Mouse (Mus musculus): ENCODE results near the gene Lmntd1. TPM values are rescaled to one million over a fixed set of nuclear protein-coding genes. Genes with fewer than 3 reads are reported as not detected.

Gene Lmntd1
- polyA plus RNA-seq, 1 experiment from 2014 or later: 1.3 TPM

DNA sequence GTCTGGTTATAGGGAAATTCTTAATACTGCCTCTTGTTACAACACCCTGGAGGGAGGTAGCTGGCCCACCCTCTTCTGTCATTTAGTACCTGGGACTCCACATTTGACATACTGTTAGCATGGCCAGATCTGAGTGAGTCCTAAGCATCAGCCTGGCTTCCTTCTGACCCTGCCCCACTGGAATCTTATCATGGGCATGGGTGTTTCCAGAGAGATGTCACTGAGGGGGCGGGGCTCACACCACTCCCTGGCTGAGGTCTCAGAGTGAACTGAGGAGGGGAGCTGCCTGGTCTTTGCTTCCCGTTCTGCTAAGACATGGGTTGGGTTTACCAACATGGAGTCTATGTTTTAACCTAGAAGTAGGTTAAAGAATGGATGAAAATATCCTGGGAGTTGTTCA lies 37.9 kb upstream of the Lmntd1 start:
- WGBS: 88% methylated on average over 2 of the region's 2 CpGs
- ATAC-seq (ENCODE audit: low FRiP score, low TSS enrichment) (no peak), DNase-seq (no peak)
- Histone ChIP-seq H3K27ac (replicated peaks; ENCODE audit: low read depth, low read length) (no peak overlapping the region), H3K36me3 (ENCODE audit: control insufficient read depth, insufficient read depth, low read length) (no peaks in the 10 kb centered on the region), H3K4me3 (replicated peaks; ENCODE audit: low read depth, low read length) (no peak overlapping the region), H3K9me3 (ENCODE audit: control insufficient read depth, low read length) (no peaks in the 10 kb centered on the region), H3K9ac (replicated peaks; ENCODE audit: low read length) (no peak overlapping the region), H3K4me1 (ENCODE audit: control insufficient read depth, insufficient read depth, low read length) (peaks cover 9% of the 10 kb centered on the region; the same call in 1 of the 2 replicates), H3K4me2 (ENCODE audit: low read length) (no peak overlapping the region), H3K27me3 (ENCODE audit: control insufficient read depth, insufficient read depth, low read length) (no peaks in the 10 kb centered on the region)

GRCm38 (mm10) chr6:145640971-145641506 lies 26.9 kb upstream of the Lmntd1 start:
- Histone ChIP-seq H3K4me1 (ENCODE audit: control insufficient read depth, insufficient read depth, low read length) (no peaks in the 10 kb centered on the region), H3K9ac (replicated peaks; ENCODE audit: low read length) (no peak overlapping the region), H3K36me3 (ENCODE audit: control insufficient read depth, insufficient read depth, low read length) (no peaks in the 10 kb centered on the region), H3K9me3 (ENCODE audit: control insufficient read depth, low read length) (0 out of 2 replicates have a peak, but pooled peaks cover 3% of the 10 kb centered on the region), H3K27me3 (ENCODE audit: control insufficient read depth, insufficient read depth, low read length) (no peaks in the 10 kb centered on the region), H3K27ac (replicated peaks; ENCODE audit: low read depth, low read length) (no peak overlapping the region), H3K4me3 (replicated peaks; ENCODE audit: low read depth, low read length) (no peak overlapping the region), H3K4me2 (ENCODE audit: low read length) (no peak overlapping the region)
- DNase-seq (no peak), ATAC-seq (ENCODE audit: low FRiP score, low TSS enrichment) (no peak)
- WGBS: 91% methylated on average over 4 of the region's 4 CpGs

DNA sequence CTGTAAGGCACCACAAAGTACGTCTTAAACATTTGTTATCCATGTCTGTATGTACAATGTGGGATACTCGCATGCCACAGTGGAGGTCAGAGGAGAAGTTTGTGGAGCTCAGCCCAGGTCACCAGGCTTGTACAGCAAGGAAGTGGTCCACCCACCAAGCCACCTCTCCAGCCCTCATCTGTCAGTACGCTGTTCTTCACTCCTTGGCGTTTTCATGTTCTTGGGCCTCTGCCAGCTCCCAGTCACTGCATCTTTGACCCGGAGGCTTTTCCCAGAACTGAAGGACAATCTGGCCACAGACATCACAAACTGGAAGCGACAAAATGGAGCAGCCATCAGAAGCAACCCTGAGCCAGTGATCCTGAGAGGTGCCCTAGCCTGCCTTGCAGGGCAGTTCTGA lies 24.1 kb upstream of the Lmntd1 start:
- ATAC-seq (ENCODE audit: low FRiP score, low TSS enrichment) (no peak), DNase-seq (no peak)
- no peak overlapping the region for H3K27ac ChIP-seq (replicated peaks; ENCODE audit: low read depth, low read length)
- H3K4me2 ChIP-seq (ENCODE audit: low read length): no peak overlapping the region
- 0 out of 2 replicates have a peak, but pooled peaks cover 3% of the 10 kb centered on the region for H3K9me3 ChIP-seq (ENCODE audit: control insufficient read depth, low read length)
- WGBS: 81% methylated on average over 6 of the region's 6 CpGs
- H3K4me3 ChIP-seq (replicated peaks; ENCODE audit: low read depth, low read length): no peak overlapping the region
- H3K9ac ChIP-seq (replicated peaks; ENCODE audit: low read length): no peak overlapping the region
- H3K4me1 ChIP-seq (ENCODE audit: control insufficient read depth, insufficient read depth, low read length): no peaks in the 10 kb centered on the region
- H3K36me3 ChIP-seq (ENCODE audit: control insufficient read depth, insufficient read depth, low read length): no peaks in the 10 kb centered on the region
- H3K27me3 ChIP-seq (ENCODE audit: control insufficient read depth, insufficient read depth, low read length): no peaks in the 10 kb centered on the region

DNA sequence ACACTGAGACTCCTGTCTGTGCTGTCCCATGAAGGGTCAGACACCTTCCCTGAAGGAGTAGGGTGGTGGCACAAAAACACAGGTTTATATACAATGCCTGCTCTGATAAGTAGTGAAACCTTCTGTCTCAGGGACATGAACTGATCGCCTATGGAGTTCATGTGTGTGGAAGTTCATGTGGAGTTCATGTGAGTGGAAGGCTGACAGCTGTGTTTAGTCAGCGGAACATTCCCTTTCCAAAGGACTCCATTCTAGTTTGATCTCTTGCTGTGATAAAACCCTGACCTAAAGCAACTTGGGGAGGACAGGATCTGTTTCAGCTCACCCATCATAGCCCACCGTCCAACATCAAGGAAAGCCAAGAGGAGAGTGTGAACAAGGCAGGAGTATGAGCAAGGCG lies 22.6 kb upstream of the Lmntd1 start:
- Histone ChIP-seq H3K4me1 (ENCODE audit: control insufficient read depth, insufficient read depth, low read length) (no peaks in the 10 kb centered on the region), H3K27me3 (ENCODE audit: control insufficient read depth, insufficient read depth, low read length) (no peaks in the 10 kb centered on the region), H3K9me3 (ENCODE audit: control insufficient read depth, low read length) (0 out of 2 replicates have a peak, but pooled peaks cover 3% of the 10 kb centered on the region), H3K27ac (replicated peaks; ENCODE audit: low read depth, low read length) (no peak overlapping the region), H3K36me3 (ENCODE audit: control insufficient read depth, insufficient read depth, low read length) (no peaks in the 10 kb centered on the region), H3K4me2 (ENCODE audit: low read length) (no peak overlapping the region), H3K9ac (replicated peaks; ENCODE audit: low read length) (no peak overlapping the region), H3K4me3 (replicated peaks; ENCODE audit: low read depth, low read length) (no peak overlapping the region)
- DNase-seq: no peak
- 80% methylated on average over 4 of the region's 4 CpGs for WGBS
- no peak for ATAC-seq (ENCODE audit: low FRiP score, low TSS enrichment)

GRCm38 (mm10) chr6:145634454-145634853 lies 20.3 kb upstream of the Lmntd1 start:
- H3K27me3 ChIP-seq (ENCODE audit: control insufficient read depth, insufficient read depth, low read length): no peaks in the 10 kb centered on the region
- H3K4me3 ChIP-seq (replicated peaks; ENCODE audit: low read depth, low read length): no peak overlapping the region
- H3K4me1 ChIP-seq (ENCODE audit: control insufficient read depth, insufficient read depth, low read length): no peaks in the 10 kb centered on the region
- no peak for DNase-seq
- ATAC-seq (ENCODE audit: low FRiP score, low TSS enrichment): no peak
- no peaks in the 10 kb centered on the region for H3K36me3 ChIP-seq (ENCODE audit: control insufficient read depth, insufficient read depth, low read length)
- no peak overlapping the region for H3K9ac ChIP-seq (replicated peaks; ENCODE audit: low read length)
- H3K9me3 ChIP-seq (ENCODE audit: control insufficient read depth, low read length): no peaks in the 10 kb centered on the region
- 95% methylated on average over 2 of the region's 2 CpGs for WGBS
- no peak overlapping the region for H3K27ac ChIP-seq (replicated peaks; ENCODE audit: low read depth, low read length)
- no peak overlapping the region for H3K4me2 ChIP-seq (ENCODE audit: low read length)

DNA sequence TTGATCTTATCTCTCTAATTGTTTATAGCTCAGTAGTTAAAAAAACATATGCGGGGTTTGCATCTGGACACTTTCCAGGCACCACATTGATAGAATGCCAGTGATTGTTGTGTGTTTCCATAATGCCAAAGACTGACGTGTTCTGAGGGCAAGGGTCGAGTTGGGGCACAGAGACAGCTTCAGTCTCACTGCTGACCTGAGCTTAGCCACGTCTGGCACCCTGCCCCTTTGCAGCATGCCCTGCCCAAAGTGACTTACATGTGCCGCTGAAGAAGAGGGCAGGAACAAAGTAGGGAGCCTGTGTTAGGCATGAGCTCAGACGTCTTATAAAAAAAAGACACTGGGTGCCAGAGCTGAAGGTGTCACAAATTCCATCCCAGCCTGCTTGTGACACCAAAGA lies 16.1 kb upstream of the Lmntd1 start:
- Histone ChIP-seq H3K9me3 (ENCODE audit: control insufficient read depth, low read length) (no peaks in the 10 kb centered on the region), H3K4me3 (replicated peaks; ENCODE audit: low read depth, low read length) (no peak overlapping the region), H3K27me3 (ENCODE audit: control insufficient read depth, insufficient read depth, low read length) (no peaks in the 10 kb centered on the region), H3K4me2 (ENCODE audit: low read length) (no peak overlapping the region), H3K9ac (replicated peaks; ENCODE audit: low read length) (no peak overlapping the region), H3K4me1 (ENCODE audit: control insufficient read depth, insufficient read depth, low read length) (no peaks in the 10 kb centered on the region), H3K36me3 (ENCODE audit: control insufficient read depth, insufficient read depth, low read length) (no peaks in the 10 kb centered on the region), H3K27ac (replicated peaks; ENCODE audit: low read depth, low read length) (no peak overlapping the region)
- 66% methylated on average over 6 of the region's 6 CpGs for WGBS
- DNase-seq (no peak), ATAC-seq (ENCODE audit: low FRiP score, low TSS enrichment) (no peak)

- 95% methylated on average over 4 of the region's 4 CpGs for WGBS
- no peak overlapping the region for H3K9ac ChIP-seq (replicated peaks; ENCODE audit: low read length)
- H3K4me1 ChIP-seq (ENCODE audit: control insufficient read depth, insufficient read depth, low read length): no peaks in the 10 kb centered on the region
- H3K27me3 ChIP-seq (ENCODE audit: control insufficient read depth, insufficient read depth, low read length): no peaks in the 10 kb centered on the region
- DNase-seq: no peak
- ATAC-seq (ENCODE audit: low FRiP score, low TSS enrichment): no peak
- no peaks in the 10 kb centered on the region for H3K9me3 ChIP-seq (ENCODE audit: control insufficient read depth, low read length)
- H3K27ac ChIP-seq (replicated peaks; ENCODE audit: low read depth, low read length): no peak overlapping the region
- no peaks in the 10 kb centered on the region for H3K36me3 ChIP-seq (ENCODE audit: control insufficient read depth, insufficient read depth, low read length)
- no peak overlapping the region for H3K4me3 ChIP-seq (replicated peaks; ENCODE audit: low read depth, low read length)
- no peak overlapping the region for H3K4me2 ChIP-seq (ENCODE audit: low read length)
Measured at GRCm38 (mm10) chr6:145623141-145623540, 9.0 kb upstream of the Lmntd1 start.

- no peak overlapping the region for H3K9ac ChIP-seq (replicated peaks; ENCODE audit: low read length)
- no peaks in the 10 kb centered on the region for H3K36me3 ChIP-seq (ENCODE audit: control insufficient read depth, insufficient read depth, low read length)
- WGBS: 90% methylated on average over 5 of the region's 5 CpGs
- no peak overlapping the region for H3K4me2 ChIP-seq (ENCODE audit: low read length)
- 0 out of 2 replicates have a peak, but pooled peaks cover 5% of the 10 kb centered on the region for H3K4me1 ChIP-seq (ENCODE audit: control insufficient read depth, insufficient read depth, low read length)
- no peak for DNase-seq
- no peak for ATAC-seq (ENCODE audit: low FRiP score, low TSS enrichment)
- no peak overlapping the region for H3K4me3 ChIP-seq (replicated peaks; ENCODE audit: low read depth, low read length)
- H3K27me3 ChIP-seq (ENCODE audit: control insufficient read depth, insufficient read depth, low read length): no peaks in the 10 kb centered on the region
- no peaks in the 10 kb centered on the region for H3K9me3 ChIP-seq (ENCODE audit: control insufficient read depth, low read length)
- no peak overlapping the region for H3K27ac ChIP-seq (replicated peaks; ENCODE audit: low read depth, low read length)
Measured at GRCm38 (mm10) chr6:145616402-145617229, 2.5 kb upstream of the Lmntd1 start.
